Mouse (Mus musculus): ENCODE measurements around the gene Olfr347. TPM values are rescaled to one million over a fixed set of nuclear protein-coding genes. Genes with fewer than 3 reads are reported as not detected.

Gene Olfr347
- not detected in 2 replicates for polyA plus RNA-seq (2012; ENCODE audit: insufficient read depth, insufficient read length, low replicate concordance, missing spikeins)

DNA sequence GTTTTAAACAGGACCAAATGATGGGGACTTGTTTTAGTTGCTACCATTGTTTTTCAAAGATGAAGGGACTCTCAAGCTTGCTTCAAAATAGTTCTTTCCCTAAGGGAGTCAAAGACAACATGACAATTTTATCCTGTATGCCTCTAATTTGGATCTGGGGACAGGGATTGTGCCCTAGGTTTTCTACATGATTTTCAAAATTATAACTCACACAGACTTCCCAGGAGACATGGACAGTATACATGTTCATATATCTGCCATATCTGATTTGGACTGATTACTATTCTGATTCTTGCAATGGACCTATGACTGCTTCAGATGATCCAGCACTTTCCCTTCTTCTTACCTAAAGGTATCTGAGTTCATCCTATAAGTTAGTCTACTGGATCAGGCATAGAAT lies at the start of gene Olfr347:
Gene Olfr347 (plus strand): TSS at position 301 of the 400 bp plus-strand sequence.
- no peak for TF ChIP-seq POLR2A (IDR thresholded peaks at IDR 0.05; ENCODE audit: insufficient read depth, low read depth, low read length)
- Histone ChIP-seq H3K4me1 (ENCODE audit: control insufficient read depth, insufficient read depth, low read length) (no peaks in the 10 kb centered on the region), H3K4me3 (ENCODE audit: insufficient read depth, low read depth, low read length) (no peak within 1 kb of the TSS), H3K27ac (ENCODE audit: insufficient read depth, low read depth, low read length) (no peak within 1 kb of the TSS)

DNA sequence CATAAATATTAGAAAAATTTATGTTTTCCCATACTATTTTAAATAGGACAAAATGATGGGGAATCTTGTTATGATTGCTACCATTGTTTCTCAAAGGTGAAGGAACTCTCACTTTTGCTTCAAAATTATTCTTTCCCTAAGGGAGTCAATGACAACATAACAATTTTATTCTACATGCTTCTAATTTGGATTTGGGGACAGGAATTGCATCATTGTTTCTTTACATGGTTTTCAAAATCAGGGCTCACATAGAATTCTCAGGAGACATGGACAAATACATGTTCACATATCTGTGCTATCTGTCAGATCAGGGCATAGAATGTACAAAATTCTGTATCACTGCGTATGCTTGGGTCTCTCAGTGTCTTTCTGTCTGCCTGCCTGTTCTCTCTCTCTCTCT lies 46.2 kb upstream of the Olfr347 start, which contains the start of gene Olfr346:
Gene Olfr346 (plus strand): TSS at position 301 of the 400 bp plus-strand sequence.
- 96% methylated on average over 1 of the region's 1 CpGs for WGBS
- Histone ChIP-seq H3K4me1 (ENCODE audit: control insufficient read depth, insufficient read depth, low read length) (no peaks in the 10 kb centered on the region), H3K4me3 (ENCODE audit: insufficient read depth, low read depth, low read length) (no peak within 1 kb of the TSS), H3K27ac (ENCODE audit: insufficient read depth, low read depth, low read length) (no peak within 1 kb of the TSS)
- TF ChIP-seq POLR2A (IDR thresholded peaks at IDR 0.05; ENCODE audit: insufficient read depth, low read depth, low read length), result no peak
- no peak for TF ChIP-seq CTCF (IDR thresholded peaks at IDR 0.05; ENCODE audit: insufficient read depth, low read depth, low read length)

DNA sequence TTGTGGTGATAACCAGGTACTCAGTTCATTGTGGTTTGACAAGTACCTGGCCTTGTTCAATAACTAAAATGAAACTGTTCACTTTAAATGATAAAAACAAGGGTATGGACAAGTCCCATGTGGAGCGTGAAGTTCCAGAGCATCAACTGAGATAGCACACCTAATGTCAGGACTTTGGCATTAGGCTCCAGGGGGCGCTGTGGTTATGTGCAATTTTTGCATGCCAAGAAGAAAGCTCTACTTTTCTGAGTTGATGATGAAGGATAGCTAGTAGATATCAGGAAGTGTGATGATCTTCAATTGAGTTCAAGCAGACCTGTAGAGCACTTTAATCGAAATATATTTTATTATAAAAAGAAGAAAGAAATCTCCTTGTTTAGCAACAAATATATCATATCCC lies 4.5 kb downstream of the Olfr347 start:
- H3K4me1 ChIP-seq (ENCODE audit: control insufficient read depth, insufficient read depth, low read length), result no peaks in the 10 kb centered on the region
- H3K4me3 ChIP-seq (ENCODE audit: insufficient read depth, low read depth, low read length), result no peak overlapping the region
- TF ChIP-seq POLR2A (IDR thresholded peaks at IDR 0.05; ENCODE audit: insufficient read depth, low read depth, low read length) (no peak), CTCF (IDR thresholded peaks at IDR 0.05; ENCODE audit: insufficient read depth, low read depth, low read length) (no peak)
- H3K27ac ChIP-seq (ENCODE audit: insufficient read depth, low read depth, low read length), result no peak overlapping the region
- 54% methylated on average over 3 of the region's 3 CpGs for WGBS

DNA sequence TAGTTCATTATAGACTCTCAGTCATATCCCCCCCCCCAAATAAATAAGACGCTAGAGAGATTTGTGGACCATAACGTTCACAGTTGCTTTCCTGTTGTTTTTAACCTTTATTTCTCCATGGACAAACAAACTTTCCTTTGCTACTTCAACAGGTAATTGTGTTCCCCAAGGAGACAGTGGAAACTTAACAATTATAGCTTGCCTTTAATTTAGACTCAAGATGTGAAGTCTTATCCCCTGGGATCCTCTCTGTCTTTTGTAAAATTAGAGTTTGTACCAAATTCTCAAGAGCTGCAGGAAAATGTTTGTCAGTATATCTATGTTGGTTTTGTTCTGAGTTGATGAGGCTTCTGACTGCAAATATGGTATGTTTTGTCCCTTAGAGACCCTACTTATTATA lies 52.3 kb downstream of the Olfr347 start, which contains the start of gene Olfr348:
Gene Olfr348 (plus strand): TSS at position 301 of the 400 bp plus-strand sequence.
- Histone ChIP-seq H3K27ac (ENCODE audit: insufficient read depth, low read depth, low read length) (no peak within 1 kb of the TSS), H3K4me1 (ENCODE audit: control insufficient read depth, insufficient read depth, low read length) (no peaks in the 10 kb centered on the region), H3K4me3 (ENCODE audit: insufficient read depth, low read depth, low read length) (no peak within 1 kb of the TSS)
- WGBS, result 65% methylated on average over 2 of the region's 2 CpGs
- TF ChIP-seq POLR2A (IDR thresholded peaks at IDR 0.05; ENCODE audit: insufficient read depth, low read depth, low read length) (no peak), CTCF (IDR thresholded peaks at IDR 0.05; ENCODE audit: insufficient read depth, low read depth, low read length) (no peak)

Other genes starting within 250 kb of the Olfr347 start
- not detected in 2 replicates for gene Olfr341, start 249.4 kb upstream of the Olfr347 start, polyA plus RNA-seq (2012; ENCODE audit: insufficient read depth, insufficient read length, low replicate concordance, missing spikeins)
- gene Olfr342, start 206.9 kb upstream of the Olfr347 start, polyA plus RNA-seq (2012; ENCODE audit: insufficient read depth, insufficient read length, low replicate concordance, missing spikeins), result not detected in 2 replicates
- gene Olfr344, start 165.2 kb upstream of the Olfr347 start, polyA plus RNA-seq (2012; ENCODE audit: insufficient read depth, insufficient read length, low replicate concordance, missing spikeins), result not detected in 2 replicates
- gene Olfr345, start 91.9 kb upstream of the Olfr347 start, polyA plus RNA-seq (2012; ENCODE audit: insufficient read depth, insufficient read length, low replicate concordance, missing spikeins), result not detected in 2 replicates
- not detected in 2 replicates for gene Olfr346, start 46.1 kb upstream of the Olfr347 start, polyA plus RNA-seq (2012; ENCODE audit: insufficient read depth, insufficient read length, low replicate concordance, missing spikeins)
- not detected in 2 replicates for gene Olfr348, start 52.4 kb downstream of the Olfr347 start, polyA plus RNA-seq (2012; ENCODE audit: insufficient read depth, insufficient read length, low replicate concordance, missing spikeins)
- gene Olfr50, start 58.6 kb downstream of the Olfr347 start, polyA plus RNA-seq (2012; ENCODE audit: insufficient read depth, insufficient read length, low replicate concordance, missing spikeins), result not detected in 2 replicates
- gene Olfr3, start 85.1 kb downstream of the Olfr347 start, polyA plus RNA-seq (2012; ENCODE audit: insufficient read depth, insufficient read length, low replicate concordance, missing spikeins), result not detected in 2 replicates
- gene Olfr350, start 114.4 kb downstream of the Olfr347 start, polyA plus RNA-seq (2012; ENCODE audit: insufficient read depth, insufficient read length, low replicate concordance, missing spikeins), result not detected in 2 replicates
- gene Olfr351, start 130.8 kb downstream of the Olfr347 start, polyA plus RNA-seq (2012; ENCODE audit: insufficient read depth, insufficient read length, low replicate concordance, missing spikeins), result not detected in 2 replicates
- not detected in 2 replicates for gene Olfr352, start 136.6 kb downstream of the Olfr347 start, polyA plus RNA-seq (2012; ENCODE audit: insufficient read depth, insufficient read length, low replicate concordance, missing spikeins)
- not detected in 2 replicates for gene Olfr353, start 161.0 kb downstream of the Olfr347 start, polyA plus RNA-seq (2012; ENCODE audit: insufficient read depth, insufficient read length, low replicate concordance, missing spikeins)
- not detected in 2 replicates for gene Olfr354, start 173.8 kb downstream of the Olfr347 start, polyA plus RNA-seq (2012; ENCODE audit: insufficient read depth, insufficient read length, low replicate concordance, missing spikeins)
- gene Olfr355, start 197.0 kb downstream of the Olfr347 start, polyA plus RNA-seq (2012; ENCODE audit: insufficient read depth, insufficient read length, low replicate concordance, missing spikeins), result not detected in 2 replicates
- not detected in 2 replicates for gene Olfr356, start 205.2 kb downstream of the Olfr347 start, polyA plus RNA-seq (2012; ENCODE audit: insufficient read depth, insufficient read length, low replicate concordance, missing spikeins)